Mouse (Mus musculus): Measurements from ENCODE around the gene Plekhb2. TPM values are rescaled to one million over a fixed set of nuclear protein-coding genes. Genes with fewer than 3 reads are reported as not detected.

Plekhb2 gene
- polyA plus RNA-seq, 1 experiment from 2014 or later: 18.3 TPM

DNA sequence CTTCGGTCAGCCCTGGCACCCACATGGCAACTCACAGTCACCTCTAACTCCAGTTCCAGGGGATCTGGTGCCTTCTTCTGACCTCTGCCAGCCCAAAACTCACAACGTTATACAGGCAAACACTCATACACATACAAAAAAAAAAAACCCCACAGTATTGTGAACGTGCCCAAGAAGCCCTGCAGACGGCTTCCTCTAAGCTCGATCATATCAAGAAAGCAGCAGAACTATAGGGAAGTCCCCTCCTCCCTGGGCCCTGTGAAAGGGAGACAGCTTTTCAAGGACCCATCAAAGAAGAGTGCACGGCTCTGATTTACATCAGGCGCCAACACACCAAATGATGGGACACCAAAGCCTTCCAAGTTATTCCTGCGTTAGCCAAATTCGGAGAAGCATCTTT lies 23.9 kb upstream of the Plekhb2 start:
- ATAC-seq (ENCODE audit: low read depth) (no peak), DNase-seq (ENCODE audit: low spot score) (no peak)
- Histone ChIP-seq H3K4me2 (ENCODE audit: low read depth, low read length) (no peak overlapping the region), H3K9ac (ENCODE audit: low read depth, low read length) (no peak overlapping the region), H3K27me3 (replicated peaks; ENCODE audit: control insufficient read depth, insufficient read depth, low read length) (no peaks in the 10 kb centered on the region), H3K4me3 (ENCODE audit: low read depth, low read length) (no peak overlapping the region), H3K4me1 (ENCODE audit: control insufficient read depth, insufficient read depth, low read length) (no peaks in the 10 kb centered on the region), H3K36me3 (ENCODE audit: control insufficient read depth, insufficient read depth, low read length) (peaks cover 69% of the 10 kb centered on the region), H3K9me3 (ENCODE audit: control insufficient read depth, low read length) (no peaks in the 10 kb centered on the region), H3K27ac (replicated peaks; ENCODE audit: low read depth, low read length) (no peak overlapping the region)
- 93% methylated on average over 9 of the region's 9 CpGs for WGBS

DNA sequence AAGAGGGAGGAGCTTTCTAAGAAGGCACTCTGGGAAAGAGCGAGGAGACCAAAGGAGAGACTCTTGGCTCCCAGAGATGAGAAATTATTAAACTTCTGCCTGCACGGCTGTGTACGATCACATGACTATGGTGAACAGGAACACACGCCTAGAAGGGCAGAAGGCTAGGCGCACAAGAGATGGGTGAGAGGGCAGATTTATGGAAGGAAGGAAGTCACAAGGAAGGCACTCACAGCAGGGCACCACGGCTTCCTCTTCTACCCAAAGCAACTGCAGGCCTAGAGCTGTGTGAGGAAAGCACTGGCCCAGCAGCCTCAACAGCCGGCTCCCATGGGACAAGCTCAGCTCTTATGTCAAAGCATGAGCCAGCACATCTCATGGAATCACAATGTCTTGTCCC lies 21.9 kb upstream of the Plekhb2 start:
- Histone ChIP-seq H3K4me2 (ENCODE audit: low read depth, low read length) (no peak overlapping the region), H3K4me3 (ENCODE audit: low read depth, low read length) (no peak overlapping the region), H3K9ac (ENCODE audit: low read depth, low read length) (no peak overlapping the region), H3K27me3 (replicated peaks; ENCODE audit: control insufficient read depth, insufficient read depth, low read length) (no peaks in the 10 kb centered on the region), H3K36me3 (ENCODE audit: control insufficient read depth, insufficient read depth, low read length) (peaks cover 57% of the 10 kb centered on the region), H3K27ac (replicated peaks; ENCODE audit: low read depth, low read length) (no peak overlapping the region), H3K4me1 (ENCODE audit: control insufficient read depth, insufficient read depth, low read length) (no peaks in the 10 kb centered on the region), H3K9me3 (ENCODE audit: control insufficient read depth, low read length) (no peaks in the 10 kb centered on the region)
- DNase-seq (ENCODE audit: low spot score) (peak; percentile 36), ATAC-seq (ENCODE audit: low read depth) (no peak)
- WGBS: 79% methylated on average over 7 of the region's 7 CpGs

DNA sequence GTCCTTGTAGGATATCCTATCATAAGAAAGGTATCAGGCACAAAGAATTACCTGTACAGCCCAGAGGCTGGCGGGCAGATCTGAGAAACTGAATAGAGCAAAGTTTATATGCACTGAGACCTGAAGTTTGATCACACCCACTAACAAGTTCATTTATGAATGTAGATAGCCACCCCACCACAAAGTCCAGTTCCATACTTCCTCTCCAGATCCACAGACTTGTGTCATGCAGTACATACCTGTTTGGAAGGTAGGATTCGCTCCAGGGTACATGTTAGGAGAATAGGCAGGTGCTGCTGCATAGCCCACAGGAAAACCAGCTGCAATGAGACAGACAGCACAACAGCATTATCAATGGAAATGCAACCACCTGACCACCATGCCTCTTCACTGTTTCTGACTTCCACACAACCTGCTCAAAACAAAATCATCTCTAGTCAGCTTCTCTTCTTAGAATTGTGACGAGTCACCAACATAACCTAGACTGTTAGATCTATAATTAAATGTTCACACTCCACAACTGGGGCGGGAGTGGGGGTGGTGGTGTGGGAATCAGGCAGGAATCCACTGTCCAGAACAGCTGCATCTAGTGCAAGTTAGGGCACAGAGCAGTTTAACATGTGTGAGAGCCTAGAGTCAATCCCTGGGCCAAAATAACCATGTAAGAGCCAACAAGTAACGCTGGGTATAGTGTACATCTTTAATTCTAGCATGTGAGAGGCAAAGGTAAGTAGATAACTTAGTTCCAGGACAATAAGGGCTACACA lies 21.1 kb upstream of the Plekhb2 start:
- DNase-seq (ENCODE audit: low spot score) (no peak), ATAC-seq (ENCODE audit: low read depth) (no peak)
- H3K27me3 ChIP-seq (replicated peaks; ENCODE audit: control insufficient read depth, insufficient read depth, low read length): no peaks in the 10 kb centered on the region
- H3K36me3 ChIP-seq (ENCODE audit: control insufficient read depth, insufficient read depth, low read length): peaks cover 54% of the 10 kb centered on the region
- H3K9ac ChIP-seq (ENCODE audit: low read depth, low read length): no peak overlapping the region
- no peak overlapping the region for H3K27ac ChIP-seq (replicated peaks; ENCODE audit: low read depth, low read length)
- no peak overlapping the region for H3K4me2 ChIP-seq (ENCODE audit: low read depth, low read length)
- 91% methylated on average over 5 of the region's 5 CpGs for WGBS
- H3K4me1 ChIP-seq (ENCODE audit: control insufficient read depth, insufficient read depth, low read length): no peaks in the 10 kb centered on the region
- no peaks in the 10 kb centered on the region for H3K9me3 ChIP-seq (ENCODE audit: control insufficient read depth, low read length)
- H3K4me3 ChIP-seq (ENCODE audit: low read depth, low read length): no peak overlapping the region

DNA sequence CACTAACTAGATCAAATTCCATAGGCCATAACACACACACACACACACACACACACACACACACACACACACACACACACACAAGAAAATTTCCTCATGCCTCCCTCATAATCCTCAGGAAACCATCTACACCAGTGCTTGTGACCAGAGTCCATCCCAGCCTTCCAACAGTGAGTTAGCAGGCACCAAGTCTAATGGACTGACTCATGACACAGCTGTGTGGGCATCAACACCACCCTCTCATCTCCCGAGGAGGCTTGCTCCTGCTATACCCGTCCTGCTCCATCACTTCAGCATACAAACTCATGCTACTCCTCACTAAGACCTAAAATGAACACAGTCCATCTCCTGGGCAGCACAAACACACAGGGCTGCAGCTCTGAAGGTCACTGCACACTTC lies 18.8 kb upstream of the Plekhb2 start:
- ATAC-seq (ENCODE audit: low read depth) (no peak), DNase-seq (ENCODE audit: low spot score) (no peak)
- 71% methylated on average over 2 of the region's 2 CpGs for WGBS
- Histone ChIP-seq H3K9me3 (ENCODE audit: control insufficient read depth, low read length) (no peaks in the 10 kb centered on the region), H3K4me2 (ENCODE audit: low read depth, low read length) (no peak overlapping the region), H3K4me3 (ENCODE audit: low read depth, low read length) (no peak overlapping the region), H3K36me3 (ENCODE audit: control insufficient read depth, insufficient read depth, low read length) (peaks cover 54% of the 10 kb centered on the region), H3K27me3 (replicated peaks; ENCODE audit: control insufficient read depth, insufficient read depth, low read length) (no peaks in the 10 kb centered on the region), H3K27ac (replicated peaks; ENCODE audit: low read depth, low read length) (no peak overlapping the region), H3K4me1 (ENCODE audit: control insufficient read depth, insufficient read depth, low read length) (no peaks in the 10 kb centered on the region), H3K9ac (ENCODE audit: low read depth, low read length) (no peak overlapping the region)

DNA sequence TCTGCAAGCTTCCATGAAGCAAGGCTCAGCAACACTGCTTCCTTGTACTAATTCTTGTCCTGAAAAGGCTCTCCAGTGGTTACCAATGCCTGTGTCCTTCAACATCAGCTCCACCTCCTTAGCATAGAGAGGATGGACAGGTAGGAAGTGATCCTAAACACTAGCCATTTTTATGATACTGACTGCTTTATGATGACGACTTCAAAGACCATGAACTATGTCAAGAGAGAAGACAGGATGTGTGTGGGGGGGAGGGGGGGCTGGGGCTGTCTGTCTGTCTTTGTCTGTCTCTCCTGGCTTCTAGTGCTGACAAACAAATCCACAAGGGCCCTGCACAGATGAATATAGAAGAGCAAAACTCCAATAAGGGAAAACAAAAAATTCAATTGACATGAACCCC lies 18.4 kb upstream of the Plekhb2 start:
- no peak overlapping the region for H3K4me3 ChIP-seq (ENCODE audit: low read depth, low read length)
- no peaks in the 10 kb centered on the region for H3K27me3 ChIP-seq (replicated peaks; ENCODE audit: control insufficient read depth, insufficient read depth, low read length)
- H3K36me3 ChIP-seq (ENCODE audit: control insufficient read depth, insufficient read depth, low read length): peaks cover 54% of the 10 kb centered on the region
- ATAC-seq (ENCODE audit: low read depth) (no peak), DNase-seq (ENCODE audit: low spot score) (no peak)
- H3K4me2 ChIP-seq (ENCODE audit: low read depth, low read length): no peak overlapping the region
- H3K4me1 ChIP-seq (ENCODE audit: control insufficient read depth, insufficient read depth, low read length): no peaks in the 10 kb centered on the region
- WGBS: 69% methylated on average over 1 of the region's 1 CpGs
- H3K9ac ChIP-seq (ENCODE audit: low read depth, low read length): no peak overlapping the region
- H3K9me3 ChIP-seq (ENCODE audit: control insufficient read depth, low read length): no peaks in the 10 kb centered on the region
- H3K27ac ChIP-seq (replicated peaks; ENCODE audit: low read depth, low read length): no peak overlapping the region

DNA sequence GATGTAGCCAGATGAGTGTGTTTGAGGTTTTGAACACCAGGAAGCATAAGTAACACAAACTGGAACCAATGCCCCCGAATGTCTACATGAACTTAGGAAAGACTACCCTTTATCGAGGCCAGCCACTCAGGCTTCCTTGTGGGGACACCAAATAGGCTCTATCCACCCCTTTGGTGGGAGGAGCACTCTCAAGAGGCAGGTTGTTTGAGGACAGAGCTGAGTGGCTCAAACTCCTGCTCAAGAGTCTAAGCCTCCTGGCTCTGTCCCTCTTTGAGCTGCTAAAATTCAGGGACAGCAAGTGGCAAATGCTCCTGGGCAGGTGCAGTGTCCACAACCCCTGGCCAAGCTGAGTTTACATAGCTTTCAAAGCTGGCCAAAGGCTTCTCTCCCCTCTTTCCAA lies 14.9 kb upstream of the Plekhb2 start:
- ATAC-seq (ENCODE audit: low read depth): no peak
- 79% methylated on average over 2 of the region's 2 CpGs for WGBS
- DNase-seq (ENCODE audit: low spot score): no peak
- Histone ChIP-seq H3K9me3 (ENCODE audit: control insufficient read depth, low read length) (no peaks in the 10 kb centered on the region), H3K4me3 (ENCODE audit: low read depth, low read length) (no peak overlapping the region), H3K36me3 (ENCODE audit: control insufficient read depth, insufficient read depth, low read length) (peaks cover 36% of the 10 kb centered on the region), H3K9ac (ENCODE audit: low read depth, low read length) (no peak overlapping the region), H3K4me1 (ENCODE audit: control insufficient read depth, insufficient read depth, low read length) (0 out of 2 replicates have a peak, but pooled peaks cover 3% of the 10 kb centered on the region), H3K27ac (replicated peaks; ENCODE audit: low read depth, low read length) (no peak overlapping the region), H3K4me2 (ENCODE audit: low read depth, low read length) (no peak overlapping the region), H3K27me3 (replicated peaks; ENCODE audit: control insufficient read depth, insufficient read depth, low read length) (no peaks in the 10 kb centered on the region)

DNA sequence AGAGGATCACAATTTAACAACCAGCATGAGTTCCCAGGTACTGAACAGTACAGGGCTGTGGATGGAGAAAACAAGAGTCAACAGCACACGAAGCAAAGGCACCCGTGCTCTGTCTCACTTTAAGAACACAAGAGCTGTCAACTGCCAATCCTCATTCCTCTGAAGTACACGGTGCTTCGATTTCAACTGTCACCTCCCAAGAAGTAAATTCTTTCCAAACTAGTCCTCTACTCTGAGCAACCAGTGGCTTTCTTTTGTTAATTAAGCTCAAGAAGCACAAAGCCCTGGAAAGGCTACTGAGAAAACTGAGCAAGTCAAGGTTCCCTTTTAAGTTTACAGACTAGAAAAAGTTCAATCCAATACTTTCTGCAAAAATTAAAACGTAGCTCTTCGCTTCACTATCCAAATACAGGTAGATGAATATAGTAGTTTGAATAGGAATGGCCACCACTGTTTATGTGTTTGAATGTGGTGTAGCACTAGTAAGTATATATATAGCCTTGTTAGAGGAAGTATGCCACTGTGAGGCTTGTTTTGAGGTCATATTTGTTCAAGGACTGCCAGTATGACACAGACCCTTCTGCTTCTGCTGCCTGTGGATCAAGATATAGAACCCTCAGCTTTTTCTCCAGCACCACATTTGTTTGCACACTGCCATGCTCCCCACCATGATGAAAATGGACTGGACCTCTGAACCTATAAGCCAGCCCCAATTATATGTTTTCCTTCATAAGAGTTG lies 11.7 kb upstream of the Plekhb2 start:
- ATAC-seq (ENCODE audit: low read depth) (no peak), DNase-seq (ENCODE audit: low spot score) (no peak)
- Histone ChIP-seq H3K27ac (replicated peaks; ENCODE audit: low read depth, low read length) (no peak overlapping the region), H3K9me3 (ENCODE audit: control insufficient read depth, low read length) (no peaks in the 10 kb centered on the region), H3K36me3 (ENCODE audit: control insufficient read depth, insufficient read depth, low read length) (peaks cover 23% of the 10 kb centered on the region), H3K4me3 (ENCODE audit: low read depth, low read length) (no peak overlapping the region), H3K4me2 (ENCODE audit: low read depth, low read length) (no peak overlapping the region), H3K4me1 (ENCODE audit: control insufficient read depth, insufficient read depth, low read length) (peaks cover 18% of the 10 kb centered on the region; the same call in 1 of the 2 replicates), H3K9ac (ENCODE audit: low read depth, low read length) (no peak overlapping the region; the same call in 1 of the 2 replicates), H3K27me3 (replicated peaks; ENCODE audit: control insufficient read depth, insufficient read depth, low read length) (no peaks in the 10 kb centered on the region)
- 62% methylated on average over 6 of the region's 6 CpGs for WGBS

DNA sequence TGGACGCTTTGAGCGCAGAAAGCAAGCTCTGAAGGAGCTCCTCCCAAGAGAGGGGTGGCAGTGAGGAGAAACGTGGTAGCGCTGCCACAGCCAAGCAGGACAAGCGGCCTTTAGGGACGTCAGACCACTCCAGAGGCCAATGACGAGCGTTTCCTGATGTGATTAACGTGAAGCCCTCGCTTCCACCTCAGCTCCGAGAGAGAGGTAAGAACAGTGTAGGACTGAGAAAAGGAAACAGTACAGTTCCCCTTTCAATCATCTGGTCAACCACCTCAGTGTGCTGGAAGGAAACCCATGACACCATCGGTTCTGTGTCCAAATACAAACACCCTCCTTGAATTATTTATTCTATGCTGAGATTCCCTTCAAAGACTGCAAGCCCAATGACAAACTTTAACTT lies 10.5 kb upstream of the Plekhb2 start:
- no peaks in the 10 kb centered on the region for H3K9me3 ChIP-seq (ENCODE audit: control insufficient read depth, low read length)
- peaks cover 20% of the 10 kb centered on the region; the same call in 1 of the 2 replicates for H3K36me3 ChIP-seq (ENCODE audit: control insufficient read depth, insufficient read depth, low read length)
- WGBS: 63% methylated on average over 12 of the region's 12 CpGs
- no peak overlapping the region for H3K4me2 ChIP-seq (ENCODE audit: low read depth, low read length)
- no peak overlapping the region for H3K9ac ChIP-seq (ENCODE audit: low read depth, low read length)
- no peak overlapping the region for H3K27ac ChIP-seq (replicated peaks; ENCODE audit: low read depth, low read length)
- no peak overlapping the region for H3K4me3 ChIP-seq (ENCODE audit: low read depth, low read length)
- H3K27me3 ChIP-seq (replicated peaks; ENCODE audit: control insufficient read depth, insufficient read depth, low read length): no peaks in the 10 kb centered on the region
- DNase-seq (ENCODE audit: low spot score) (no peak), ATAC-seq (ENCODE audit: low read depth) (no peak)
- peaks cover 18% of the 10 kb centered on the region; the same call in 1 of the 2 replicates for H3K4me1 ChIP-seq (ENCODE audit: control insufficient read depth, insufficient read depth, low read length)
